Mouse (Mus musculus): ENCODE measurements at regions not wholly inside any gene's neighbourhood (a gene's known extent, or its start where the extent isn't known, plus 50 kb on each side); places are given as distances from the start of the nearest gene placed in this dataset.

DNA sequence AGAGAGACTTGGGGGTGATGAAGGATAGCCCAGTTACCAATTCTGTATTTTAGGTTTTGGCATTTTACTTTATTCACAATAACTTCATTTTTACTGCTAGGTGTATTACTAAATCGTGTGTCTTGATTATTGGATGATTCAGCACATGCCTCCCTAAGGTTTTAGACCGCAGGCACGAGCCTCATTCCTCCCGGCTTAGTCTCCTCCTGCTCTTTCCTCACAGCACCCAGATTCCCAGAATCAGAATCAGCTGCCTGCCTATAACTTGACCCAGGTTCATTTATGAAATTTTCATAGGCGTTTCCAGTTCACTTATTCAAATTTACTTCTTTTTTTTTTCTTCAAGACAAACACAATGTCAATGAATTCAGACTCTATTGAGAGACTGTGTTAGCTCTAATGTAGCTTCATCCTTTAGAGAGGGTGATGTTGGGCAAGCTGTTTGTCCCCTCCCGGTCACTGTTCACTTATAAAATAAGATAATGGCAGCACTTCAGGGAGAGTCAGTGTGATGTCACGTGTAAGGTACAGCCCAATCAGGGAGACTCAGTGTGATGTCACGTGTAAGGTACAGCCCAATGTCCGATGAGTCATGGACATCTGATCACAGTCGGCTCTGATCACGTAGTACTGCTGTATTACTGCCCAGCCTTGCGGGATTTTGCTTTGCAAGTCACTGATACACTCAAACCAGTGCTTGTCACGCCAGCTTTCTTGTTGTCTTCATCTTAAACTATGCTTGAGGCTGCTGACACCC, 127.6 kb upstream of the Daam1 start:
- no peak for TF ChIP-seq CTCF (IDR thresholded peaks at IDR 0.05; ENCODE audit: extremely low read depth, insufficient read length, insufficient replicate concordance, low read depth, low read length)
- no peak for TF ChIP-seq POLR2A (IDR thresholded peaks at IDR 0.05; ENCODE audit: low read depth, low read length)

All from small intestine, adult 2 months (tissue).